Mouse (Mus musculus) liver, embryonic 14.5 days (tissue): Measurements from ENCODE around the gene Kcnk13. TPM values are rescaled to one million over a fixed set of nuclear protein-coding genes. Genes with fewer than 3 reads are reported as not detected.

Experiments used
- ATAC-seq: fragments of 200-750 bp; cut with Nextera tagmentation; 2 replicates; pipeline ENCODE4 v1.8.0; 2017; ENCODE audit warnings: moderate number of reproducible peaks, mild to moderate bottlenecking, moderate library complexity; ENCODE audit not compliant: insufficient read depth
- DNase-seq, 3 experiments: peaks; one replicate each; pipeline ENCODE4 v3.0.0-alpha.2; 2012 to 2013; ENCODE audit warnings: low read depth in 3 of 3, low spot score in 3 of 3
- H3K27ac ChIP-seq: fragments of 300-500 bp; sonication (generic); 2 replicates; pipeline ENCODE4 v1.5.1; 2014; ENCODE audit warnings: moderate library complexity, mild to moderate bottlenecking, control low read depth, inconsistent platforms
- H3K27me3 ChIP-seq: fragments of 300-500 bp; sonication (generic); 2 replicates; pipeline ENCODE4 v1.6.1; 2014; ENCODE audit warnings: mild to moderate bottlenecking, low read length, moderate library complexity; ENCODE audit not compliant: control insufficient read depth, insufficient read depth
- H3K36me3 ChIP-seq: fragments of 300-500 bp; sonication (generic); replicated peaks from 2 replicates; pipeline ENCODE4 v1.6.1; 2014; ENCODE audit warnings: low read depth; ENCODE audit not compliant: control insufficient read depth, insufficient read depth
- H3K4me1 ChIP-seq, 2 experiments: fragments of 200-500 bp in 1 of 2; fragments of 300-500 bp in 1 of 2; sonication (generic) in 1 of 2; replicated peaks; 2 replicates each; pipeline ENCODE4 v1.6.1; 2012 to 2014; ENCODE audit warnings: antibody characterized with exemption in 1 of 2, inconsistent platforms in 1 of 2, low read length in 1 of 2; ENCODE audit not compliant: control insufficient read depth in 2 of 2, insufficient read depth in 2 of 2
- H3K4me2 ChIP-seq: fragments of 300-500 bp; sonication (generic); 2 replicates; pipeline ENCODE4 v1.6.1; 2014; ENCODE audit warnings: low read depth, mild to moderate bottlenecking, control low read depth, moderate library complexity
- H3K4me3 ChIP-seq, 2 experiments: fragments of 200-500 bp in 1 of 2; fragments of 300-500 bp in 1 of 2; sonication (generic) in 1 of 2; 2 replicates each; pipeline ENCODE4 v1.5.1; 2012 to 2014; ENCODE audit warnings: low read depth in 2 of 2, low read length in 2 of 2, mild to moderate bottlenecking in 2 of 2, control low read depth in 1 of 2, inconsistent platforms in 1 of 2, moderate library complexity in 1 of 2; ENCODE audit not compliant: insufficient read depth in 1 of 2
- H3K9ac ChIP-seq: fragments of 300-500 bp; sonication (generic); replicated peaks from 2 replicates; pipeline ENCODE4 v1.6.1; 2014; ENCODE audit warnings: mild to moderate bottlenecking, control low read depth, moderate library complexity
- H3K9me3 ChIP-seq: fragments of 300-500 bp; sonication (generic); 2 replicates; pipeline ENCODE4 v1.6.1; 2016; ENCODE audit warnings: low read length, mixed read lengths; ENCODE audit not compliant: control insufficient read depth
- CTCF ChIP-seq: IDR thresholded peaks from 2 replicates; pipeline ENCODE4 v1.5.1; 2016; ENCODE audit warnings: antibody characterized with exemption, low read depth, control low read depth
- EP300 ChIP-seq: IDR thresholded peaks from 2 replicates; pipeline ENCODE4 v1.6.1; 2016; ENCODE audit warnings: antibody characterized with exemption, low read depth
- WGBS: fragments of 180-500 bp; shearing (Covaris S2); extraction: QIAGEN DNeasy Blood & Tissue Kit; methylation state at CpG from one replicate; pipeline ENCODE4 v1.1.7; 2014; ENCODE audit not compliant: insufficient replicate concordance; 5-methylcytosine and 5-hydroxymethylcytosine counted together
- polyA plus RNA-seq, 2 experiments: library from polyadenylated mRNA; depleted of rRNA in 1 of 2; stranded (reverse) in 1 of 2; unstranded in 1 of 2; fragments of >200 nt; fragmentation: Nextera tagmentation in 1 of 2; extraction: Ambion mirVana in 1 of 2; gene quantifications; 2 replicates each; pipeline versions ENCODE4 v1.2.1 to v1.2.3; 2012 to 2014

Kcnk13 gene
- polyA plus RNA-seq (2012; rRNA removed) (0.23 and 0.24 TPM in 2 replicates), polyA plus RNA-seq (2014; fragmentation: Nextera tagmentation; extraction: Ambion mirVana) (0.48 and 0.58 TPM in 2 replicates)

DNA sequence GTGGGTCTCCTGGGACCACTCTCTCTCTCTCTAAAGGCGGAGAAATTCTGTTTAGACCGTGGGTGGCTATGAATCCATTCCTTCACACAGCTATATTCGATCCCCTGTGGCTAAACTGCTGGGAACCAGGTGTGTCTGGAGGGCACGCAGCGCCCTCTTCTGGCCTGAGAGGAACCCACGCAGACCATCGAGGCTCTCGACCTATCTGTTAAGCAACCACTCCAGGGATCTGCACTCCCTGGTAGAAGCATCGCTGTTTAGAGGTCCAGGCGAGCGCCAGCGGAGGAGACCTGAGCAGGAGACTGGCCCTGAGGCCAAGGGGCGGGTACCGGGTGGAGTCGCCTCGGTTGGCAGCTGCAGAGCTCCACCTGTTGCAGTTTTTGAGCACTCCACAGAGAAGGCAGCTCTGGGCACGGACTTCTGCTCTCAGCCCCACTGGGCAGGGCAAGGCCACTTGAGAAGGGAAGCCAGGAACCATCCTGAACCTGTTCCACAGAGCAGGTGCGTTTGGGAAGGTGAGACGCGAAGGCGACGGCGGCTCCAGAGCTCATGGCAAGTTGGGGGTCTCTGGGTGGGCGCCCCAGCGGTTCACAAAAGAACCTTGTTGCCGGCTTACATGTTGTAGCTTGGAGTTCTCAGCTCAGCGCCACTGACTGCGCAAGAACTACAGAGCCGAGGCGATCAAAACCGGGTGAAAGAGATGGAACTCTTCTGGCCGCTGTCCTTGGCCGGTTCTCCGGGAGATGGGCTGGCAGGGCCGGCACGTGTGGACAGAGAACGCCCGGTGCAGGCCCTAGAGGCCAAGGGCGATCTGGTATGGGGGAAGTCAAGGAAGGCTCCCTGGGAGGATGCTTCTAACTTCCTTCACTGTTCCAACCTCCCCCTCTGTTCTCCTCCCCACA is at the start of gene Kcnk13:
Gene Kcnk13 (plus strand): TSS at position 199 of the 902 bp plus-strand sequence.
- Histone ChIP-seq H3K36me3 (no peaks in the 10 kb centered on the region), H3K4me1 (peaks cover 4 to 7% of the 10 kb centered on the region in 2 experiments; a peak in 2 of 4 replicates), H3K4me3 (peak within 1 kb of the TSS in 1 of 2 experiments; percentile 45; a peak in 2 of 4 replicates), H3K27ac (no peak within 1 kb of the TSS), H3K27me3 (peaks cover 53% of the 10 kb centered on the region), H3K9me3 (no peaks in the 10 kb centered on the region), H3K9ac (no peak within 1 kb of the TSS), H3K4me2 (peak within 1 kb of the TSS; percentile 54)
- ATAC-seq = peak; percentile 53; the same call in 1 of the 2 replicates
- DNase-seq = peak in 2 of 3 experiments; percentile 12 to 24
- TF ChIP-seq EP300 (no peak), CTCF (peak; percentile 85)
- WGBS = 2% methylated on average over 39 of the region's 39 CpGs

DNA sequence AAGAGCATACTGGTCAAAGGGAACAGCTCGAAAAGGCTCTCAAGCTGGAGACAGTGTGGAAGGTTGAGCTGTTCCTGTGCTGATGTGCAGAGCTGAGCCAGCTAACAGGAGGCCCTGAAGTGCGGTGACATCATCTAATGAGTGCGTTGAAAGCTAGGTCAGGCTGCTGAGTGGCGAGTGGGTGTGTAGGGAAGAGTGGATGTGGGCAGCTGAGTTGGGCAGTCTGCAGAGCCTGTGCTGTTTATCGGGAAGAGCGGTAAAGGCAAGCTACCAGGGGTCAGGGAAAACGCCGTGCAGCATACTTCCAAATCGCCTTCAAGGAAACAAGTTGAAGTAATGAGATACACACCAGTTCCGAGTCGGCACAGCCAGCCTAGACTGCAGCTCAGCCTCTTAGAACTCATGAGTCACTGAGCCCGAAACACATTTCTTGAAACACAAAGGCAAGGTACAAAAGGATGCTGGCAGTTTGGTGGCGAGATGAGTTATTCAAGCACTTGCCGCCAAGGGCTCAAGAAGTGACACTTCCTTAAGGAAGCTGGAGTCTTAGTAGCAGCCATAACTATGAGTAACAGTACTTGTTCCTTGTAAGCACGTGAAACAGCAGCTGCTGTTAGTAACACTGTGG is 46.4 kb upstream of the Kcnk13 start:
- H3K4me3 ChIP-seq = no peak overlapping the region
- H3K4me1 ChIP-seq = no peaks in the 10 kb centered on the region
- H3K9ac ChIP-seq = no peak overlapping the region
- no peak overlapping the region for H3K4me2 ChIP-seq
- ATAC-seq (no peak), DNase-seq (no peak)
- H3K36me3 ChIP-seq = peaks cover 3% of the 10 kb centered on the region; the same call in 1 of the 2 replicates
- no peaks in the 10 kb centered on the region for H3K9me3 ChIP-seq
- TF ChIP-seq EP300 (no peak), CTCF (no peak)
- H3K27me3 ChIP-seq = no peaks in the 10 kb centered on the region
- 85% methylated on average over 15 of the region's 15 CpGs for WGBS
- no peak overlapping the region for H3K27ac ChIP-seq

DNA sequence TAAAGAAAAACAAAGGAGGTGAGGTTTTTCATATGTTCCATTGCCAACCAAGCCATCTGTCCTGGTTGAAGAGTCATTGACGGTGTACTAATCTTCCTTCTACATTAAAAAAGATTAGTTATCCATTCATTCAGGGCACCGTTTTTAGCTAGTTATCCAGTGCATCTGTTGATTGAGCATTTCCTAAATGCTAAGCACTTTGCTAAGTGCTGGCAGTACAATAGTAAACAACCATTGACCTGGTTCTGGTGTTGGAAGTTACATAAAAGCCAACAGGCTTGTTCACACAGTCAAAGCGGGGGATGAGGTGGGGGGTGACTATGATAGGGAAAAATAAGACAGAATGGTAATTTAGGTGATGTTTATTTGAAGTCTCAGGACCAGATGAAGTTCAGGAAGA is 44.7 kb upstream of the Kcnk13 start:
- WGBS = 78% methylated on average over 3 of the region's 3 CpGs
- no peak overlapping the region for H3K9ac ChIP-seq
- H3K27ac ChIP-seq = no peak overlapping the region
- H3K27me3 ChIP-seq = no peaks in the 10 kb centered on the region
- no peak overlapping the region for H3K4me3 ChIP-seq
- DNase-seq (no peak), ATAC-seq (no peak)
- H3K36me3 ChIP-seq = peaks cover 3% of the 10 kb centered on the region; the same call in 1 of the 2 replicates
- H3K9me3 ChIP-seq = no peaks in the 10 kb centered on the region
- TF ChIP-seq EP300 = no peak
- TF ChIP-seq CTCF = no peak
- no peak overlapping the region for H3K4me2 ChIP-seq
- H3K4me1 ChIP-seq = no peaks in the 10 kb centered on the region

DNA sequence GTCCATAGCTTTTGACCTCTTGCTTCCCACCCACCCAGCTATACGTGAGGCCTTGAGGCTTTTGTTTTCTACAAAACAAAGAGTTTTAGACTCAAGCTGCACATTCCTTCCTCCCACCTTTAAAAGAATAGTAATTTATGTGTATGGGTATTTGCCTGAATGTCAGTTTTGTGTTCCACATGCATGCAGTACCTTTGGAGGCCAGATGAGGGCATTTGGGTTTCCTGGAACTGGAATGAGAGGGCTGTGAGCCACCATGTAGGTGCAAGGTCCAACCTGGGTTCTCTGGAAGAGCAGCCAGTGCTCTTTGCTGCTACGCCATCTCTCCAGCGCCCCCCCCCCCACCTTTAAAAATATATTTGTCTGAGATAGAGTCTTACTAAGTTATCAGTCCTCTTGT is 43.3 kb upstream of the Kcnk13 start:
- peak; percentile 63 for TF ChIP-seq CTCF
- TF ChIP-seq EP300 = no peak
- H3K27ac ChIP-seq = no peak overlapping the region
- H3K4me1 ChIP-seq = no peaks in the 10 kb centered on the region
- 79% methylated on average over 3 of the region's 3 CpGs for WGBS
- no peaks in the 10 kb centered on the region for H3K27me3 ChIP-seq
- ATAC-seq (no peak), DNase-seq (no peak)
- H3K9ac ChIP-seq = no peak overlapping the region
- peaks cover 1% of the 10 kb centered on the region; the same call in 1 of the 2 replicates for H3K36me3 ChIP-seq
- H3K4me3 ChIP-seq = no peak overlapping the region
- no peak overlapping the region for H3K4me2 ChIP-seq
- no peaks in the 10 kb centered on the region for H3K9me3 ChIP-seq

DNA sequence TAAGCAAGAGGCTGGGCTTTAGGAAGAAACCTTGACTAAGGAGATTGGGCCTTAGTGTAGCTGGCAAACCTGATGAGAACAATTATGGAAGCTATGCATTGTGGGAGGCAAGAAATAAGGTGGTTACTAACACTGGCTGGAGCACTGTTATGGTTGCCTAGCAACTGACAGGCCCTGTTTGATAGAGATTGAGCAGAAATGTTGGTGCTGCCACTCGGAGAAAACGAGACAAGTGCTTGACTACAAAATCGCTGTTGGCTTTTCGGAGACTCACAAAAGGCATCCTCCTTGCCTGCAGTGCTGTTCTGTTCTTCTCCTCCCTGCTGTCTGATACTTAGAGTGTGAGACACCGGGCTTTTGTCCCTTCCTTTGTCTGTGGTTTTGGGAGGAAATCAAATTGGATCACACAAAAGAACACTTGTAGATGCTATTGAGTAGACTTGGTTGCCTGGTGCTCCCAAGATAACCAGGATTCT is 41.1 kb upstream of the Kcnk13 start:
- Histone ChIP-seq H3K36me3 (no peaks in the 10 kb centered on the region), H3K4me2 (no peak overlapping the region), H3K9ac (no peak overlapping the region), H3K27me3 (no peaks in the 10 kb centered on the region), H3K27ac (no peak overlapping the region), H3K4me3 (no peak overlapping the region), H3K4me1 (no peaks in the 10 kb centered on the region), H3K9me3 (no peaks in the 10 kb centered on the region)
- DNase-seq (no peak), ATAC-seq (no peak)
- TF ChIP-seq EP300 (no peak), CTCF (no peak)
- WGBS = 67% methylated on average over 5 of the region's 5 CpGs
